Mouse (Mus musculus) thymus, postnatal 4 days (tissue): ENCODE data around the gene D6Wsu163e.

Source experiments
- DNase-seq: peaks from one replicate; pipeline ENCODE4 v3.0.0; 2021

The D6Wsu163e gene

GRCm38 (mm10) chr6:126939487-126940171 lies at the start of gene D6Wsu163e, which contains the start of gene Rad51ap1:
D6Wsu163e (plus strand) TSS chr6:126939962.
Rad51ap1 (minus strand) TSS chr6:126939587.
- peak; percentile 95 for DNase-seq

DNA sequence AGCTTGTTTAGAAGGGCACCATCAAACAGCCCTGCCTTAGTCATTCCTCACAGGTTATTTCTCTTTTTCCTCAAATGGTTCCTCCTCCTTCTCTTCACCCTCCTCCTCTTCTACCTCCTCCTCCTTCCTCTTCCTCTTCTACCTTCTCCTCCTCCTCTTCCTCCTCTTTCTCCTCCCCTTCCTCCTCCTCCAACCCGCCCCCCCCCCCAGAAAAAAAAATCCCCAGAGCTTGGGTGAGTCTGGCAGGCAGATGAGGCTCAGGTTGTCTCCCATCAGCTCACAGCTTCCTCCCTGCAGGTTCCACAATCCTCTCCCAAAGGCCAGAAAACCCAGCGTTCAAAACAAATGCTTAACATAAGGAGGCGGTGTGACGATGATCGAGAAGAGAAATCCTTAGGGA lies 32.4 kb upstream of the D6Wsu163e start:
- no peak for DNase-seq

DNA sequence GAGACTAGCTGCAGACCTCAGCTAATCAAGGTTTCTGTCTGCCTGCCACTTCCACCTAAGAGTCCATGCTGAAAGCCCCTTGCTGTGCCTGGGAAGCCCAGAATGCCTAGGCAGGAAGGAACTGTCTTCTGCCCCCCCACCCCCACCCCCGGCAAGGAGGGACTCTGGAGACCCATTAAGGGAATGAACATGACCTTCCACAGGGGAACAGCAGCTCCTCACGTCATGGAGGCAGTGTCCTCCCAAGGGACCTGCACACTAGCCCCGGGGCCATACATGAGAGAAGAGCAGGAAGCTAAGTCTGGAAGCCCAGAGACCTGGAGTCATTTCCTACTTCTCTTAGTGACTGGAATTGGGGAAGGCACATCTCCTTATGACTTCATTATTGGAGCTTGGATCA lies 31.9 kb upstream of the D6Wsu163e start:
- DNase-seq: no peak

DNA sequence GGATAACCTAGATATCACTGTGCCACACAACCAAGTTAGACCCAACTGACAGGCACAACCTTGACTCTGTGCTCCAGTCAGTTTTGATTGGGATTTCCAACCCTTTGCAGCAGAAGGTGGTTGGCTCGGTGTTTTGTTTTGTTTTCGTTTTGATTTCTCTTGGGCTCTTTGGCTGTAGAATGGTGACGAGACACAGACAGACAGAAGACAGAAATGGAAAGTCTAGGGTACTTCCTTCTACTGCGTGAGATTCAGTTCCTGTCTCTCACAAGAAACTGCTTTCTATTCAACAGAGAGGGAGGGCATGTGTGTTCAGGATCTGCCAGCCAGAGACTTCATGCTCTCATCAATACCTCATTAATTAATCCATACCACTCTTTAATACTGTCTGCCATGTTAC lies 29.0 kb upstream of the D6Wsu163e start:
- DNase-seq: no peak

- no peak for DNase-seq
These were observed 24.8 kb upstream of the D6Wsu163e start for GRCm38 (mm10) chr6:126914928-126915327.

DNA sequence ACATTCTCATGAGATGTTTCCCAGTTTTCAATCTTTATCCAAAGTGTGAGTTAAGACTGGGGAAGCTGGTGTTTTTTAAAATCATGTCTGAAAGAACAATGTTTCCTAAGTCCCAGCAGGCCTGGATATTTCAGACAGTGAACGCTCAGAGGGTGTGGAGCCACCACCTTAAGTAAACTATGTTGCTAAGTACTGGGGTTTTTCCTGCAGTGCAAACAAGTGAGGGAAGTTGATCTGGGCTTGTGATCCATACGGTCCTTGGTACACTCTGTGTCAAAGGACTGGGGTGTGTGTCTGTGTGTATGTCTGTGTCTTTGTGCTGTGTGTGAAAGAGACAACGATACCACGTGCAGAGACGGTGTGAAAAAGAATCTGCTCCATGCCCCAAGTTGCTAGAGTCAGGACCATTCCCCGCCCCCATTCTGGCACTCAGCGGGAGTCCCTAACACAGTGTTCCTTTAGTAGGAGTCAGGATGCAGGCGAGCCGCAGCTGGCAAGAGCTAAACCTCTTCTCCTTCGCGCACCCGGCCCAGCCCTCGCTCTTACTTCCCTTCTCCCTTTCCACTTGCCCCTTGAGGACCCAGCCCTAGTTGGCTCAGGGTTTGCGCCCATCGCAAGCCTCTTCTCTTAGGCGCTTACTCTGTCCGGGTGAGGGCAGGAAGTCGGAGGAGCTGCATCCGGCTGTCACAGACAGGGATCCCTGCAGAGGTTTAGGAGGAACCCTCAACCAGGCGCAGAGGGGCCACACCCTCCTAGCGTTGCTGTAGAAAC lies 18.5 kb upstream of the D6Wsu163e start, which contains the start of gene Dyrk4:
TSS of gene Dyrk4 (minus strand) at position 729 of the 771 bp plus-strand sequence.
- DNase-seq: peak; percentile 40

DNA sequence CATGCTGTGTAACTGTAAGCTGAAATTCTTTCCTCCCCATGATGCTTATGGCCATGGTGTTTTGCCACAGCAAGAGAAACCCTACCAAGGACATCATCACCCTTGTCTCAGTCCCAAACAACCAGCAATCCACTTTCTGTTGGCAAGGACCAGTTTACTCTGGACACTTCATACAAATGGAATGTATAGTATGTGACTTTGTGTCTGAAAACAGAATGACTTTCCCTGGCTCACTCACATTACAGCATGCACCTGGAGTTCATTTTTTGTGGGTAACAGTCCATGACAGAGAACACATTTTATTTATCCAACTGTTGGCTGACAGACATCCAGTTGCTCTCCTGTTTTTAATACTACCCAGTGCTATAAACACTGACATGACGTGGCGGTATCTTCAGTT lies 6.9 kb upstream of the D6Wsu163e start:
- no peak for DNase-seq

DNA sequence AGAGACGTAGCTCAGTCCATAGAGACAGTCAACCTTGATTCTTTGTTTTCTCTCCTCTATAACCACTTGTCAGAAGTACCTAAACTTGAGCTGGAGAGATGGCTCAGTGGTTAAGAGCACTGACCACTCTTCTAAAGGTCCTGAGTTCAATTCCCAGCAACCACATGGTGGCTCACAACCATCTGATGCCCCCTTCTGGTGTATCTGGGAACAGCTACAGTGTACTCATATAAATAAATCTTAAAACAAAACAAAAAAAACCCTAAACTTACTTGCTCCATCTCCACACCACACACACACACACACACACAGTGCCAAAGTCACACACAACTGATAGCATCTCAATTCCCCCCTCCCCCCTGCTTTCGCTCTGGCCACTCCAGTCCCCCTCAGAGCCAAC lies 1.7 kb upstream of the D6Wsu163e start:
- DNase-seq: peak; percentile 29

DNA sequence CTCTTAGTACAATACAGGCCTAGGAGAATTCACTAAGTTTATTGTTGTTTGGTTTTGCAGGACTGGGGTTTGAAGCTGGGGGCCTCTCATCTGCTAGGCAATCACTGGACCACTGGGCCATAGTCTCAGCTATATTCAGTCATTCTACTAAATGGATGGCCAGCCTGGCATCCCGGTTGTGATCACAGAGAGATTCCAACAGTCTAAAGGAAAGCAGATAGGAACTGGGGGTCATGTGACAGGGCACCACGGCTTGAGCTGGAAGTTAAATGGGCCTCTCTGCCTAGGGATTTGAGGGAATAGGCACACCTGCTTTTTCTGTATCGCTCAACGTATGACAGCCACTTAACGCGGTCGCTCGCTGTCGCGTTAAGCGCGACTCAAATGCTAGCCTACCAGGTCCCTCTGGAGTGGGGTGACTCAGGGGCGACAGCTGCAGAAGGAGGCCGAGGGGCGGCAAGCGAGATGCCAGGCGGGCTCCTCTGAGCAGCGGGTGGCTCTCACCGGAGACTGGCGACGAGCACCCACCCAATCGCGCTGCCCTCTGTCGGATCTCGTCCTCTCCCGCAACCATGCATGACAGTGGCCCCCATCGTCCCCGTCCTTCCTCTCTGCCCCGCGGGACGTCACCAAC lies 792 bp upstream of the D6Wsu163e start:
- DNase-seq: no peak

DNA sequence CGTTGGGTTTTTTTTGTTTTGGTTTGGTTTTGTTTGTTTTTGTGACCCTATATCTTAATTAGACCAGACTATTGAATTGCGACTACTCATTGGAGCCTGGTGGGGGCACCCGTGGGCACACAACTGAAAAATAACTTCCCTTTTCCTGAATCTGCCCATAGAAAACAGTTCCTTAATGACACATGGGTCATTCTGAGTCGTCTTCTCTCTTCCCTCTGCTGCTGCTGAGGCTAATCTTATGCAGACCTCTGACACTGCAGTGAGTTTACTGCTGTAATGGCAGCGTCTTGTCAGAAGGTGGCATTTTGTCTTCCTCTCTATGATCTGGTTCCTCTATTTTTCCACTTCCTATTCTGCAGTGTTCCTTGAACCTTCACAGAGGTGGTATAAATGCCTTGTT lies 689 bp downstream of the D6Wsu163e start:
- peak; percentile 19 for DNase-seq

- DNase-seq: no peak
These were observed 8.6 kb downstream of the D6Wsu163e start for GRCm38 (mm10) chr6:126948336-126948735.

GRCm38 (mm10) chr6:126955734-126956133 lies 16.0 kb downstream of the D6Wsu163e start:
- DNase-seq: peak; percentile 87

- no peak for DNase-seq
These were observed 21.7 kb downstream of the D6Wsu163e start for GRCm38 (mm10) chr6:126961371-126962018.

GRCm38 (mm10) chr6:126962709-126963108 lies 22.9 kb downstream of the D6Wsu163e start:
- no peak for DNase-seq

DNA sequence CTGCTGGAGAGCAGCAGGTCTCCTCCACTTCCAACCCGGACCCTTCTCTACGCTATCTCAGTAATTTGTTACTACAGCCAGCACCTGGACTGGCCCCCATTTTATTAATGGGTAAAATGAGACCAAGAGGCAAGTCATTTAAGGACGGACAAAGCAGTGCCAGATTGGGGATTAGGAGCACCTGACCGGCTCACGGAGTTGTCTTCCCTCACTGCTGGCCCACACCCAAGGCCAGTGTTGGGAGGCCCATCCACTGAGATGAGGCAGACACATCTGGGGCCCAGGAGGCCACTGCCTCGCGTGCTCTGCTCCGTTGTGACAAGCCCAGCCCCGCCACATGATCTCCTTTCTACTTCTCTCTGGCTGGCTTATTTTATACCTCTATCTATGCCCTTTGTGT lies 23.7 kb downstream of the D6Wsu163e start:
- DNase-seq: no peak

GRCm38 (mm10) chr6:126966241-126967026 lies 26.7 kb downstream of the D6Wsu163e start:
- no peak for DNase-seq

- DNase-seq: no peak
These were observed 41.9 kb downstream of the D6Wsu163e start for GRCm38 (mm10) chr6:126981539-126982234.

GRCm38 (mm10) chr6:126993676-126994075 lies 53.9 kb downstream of the D6Wsu163e start:
- no peak for DNase-seq

DNA sequence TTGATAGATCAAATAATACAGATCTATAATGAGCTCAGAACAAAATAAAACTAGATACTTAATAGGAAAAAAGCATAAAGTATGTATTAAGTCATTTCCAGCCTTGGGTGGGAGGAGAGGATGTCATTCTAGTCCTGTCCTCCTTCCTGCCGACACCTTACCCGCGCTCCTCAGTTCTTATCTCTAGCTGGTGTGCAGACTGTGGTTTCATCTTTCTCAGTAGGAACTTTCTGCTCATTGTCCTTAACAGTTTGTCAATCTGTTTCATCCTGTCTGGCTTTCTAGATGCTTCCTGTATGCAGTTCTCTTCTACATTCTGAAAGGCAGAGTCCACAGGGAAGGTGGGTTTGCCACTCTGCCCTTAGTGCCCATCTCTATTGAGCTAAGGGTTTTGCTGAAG lies 55.7 kb downstream of the D6Wsu163e start:
- DNase-seq: no peak

- no peak for DNase-seq
These were observed 56.6 kb downstream of the D6Wsu163e start for GRCm38 (mm10) chr6:126996399-126996798.

DNA sequence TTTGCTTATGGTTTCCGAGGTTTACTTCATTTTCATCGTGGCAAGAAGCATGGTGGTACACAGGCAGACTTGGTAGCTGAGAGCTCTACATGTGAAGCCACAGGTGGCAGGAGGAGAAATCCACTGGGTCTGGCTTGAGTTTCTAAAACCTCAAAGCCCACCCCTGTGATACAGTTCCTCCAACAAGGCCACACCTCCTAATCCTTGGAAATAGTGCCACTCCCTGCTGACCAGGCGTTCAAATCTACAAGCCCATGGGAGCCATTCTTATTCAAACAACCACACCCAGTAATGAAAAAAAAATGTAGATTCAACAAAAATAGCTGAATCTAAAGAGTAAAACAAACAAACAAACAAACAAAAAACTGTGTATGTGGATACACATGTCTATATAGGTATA lies 65.9 kb downstream of the D6Wsu163e start:
- no peak for DNase-seq

DNA sequence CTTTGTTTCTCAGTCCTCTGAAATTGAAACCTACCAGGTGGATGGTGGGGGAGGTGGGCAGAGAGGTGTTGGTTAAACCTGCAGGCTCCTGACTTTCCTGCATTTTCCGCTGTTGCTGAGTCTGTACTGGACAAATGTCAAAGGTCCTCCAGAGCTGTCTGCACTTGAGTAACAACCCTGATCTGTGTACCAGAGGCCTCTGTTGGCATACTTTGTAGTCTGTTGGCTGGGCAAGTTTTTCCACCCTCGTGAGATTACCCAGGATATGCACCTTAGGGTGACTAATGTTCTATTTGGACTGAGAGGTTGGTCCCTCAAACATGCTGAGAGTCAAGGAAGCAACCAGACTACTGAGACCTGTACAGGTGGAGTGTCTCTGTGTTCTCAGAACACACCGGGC lies 66.8 kb downstream of the D6Wsu163e start:
- DNase-seq: no peak
